Mouse (Mus musculus) small intestine, adult 2 months (tissue): ENCODE data around the gene Anxa4. TPM values are rescaled to one million over a fixed set of nuclear protein-coding genes. Genes with fewer than 3 reads are reported as not detected.

ENCODE experiments used
- H3K27ac ChIP-seq: fragments of 200-500 bp; 2 replicates; pipeline ENCODE4 v1.5.1; 2012; ENCODE audit warnings: low read depth, low read length, control low read depth, inconsistent platforms; ENCODE audit not compliant: insufficient read depth
- H3K27me3 ChIP-seq: fragments of 200-500 bp; 2 replicates; pipeline ENCODE4 v1.6.1; 2012; ENCODE audit warnings: mild to moderate bottlenecking, moderate library complexity, low read length, inconsistent platforms; ENCODE audit not compliant: control insufficient read depth, insufficient read depth
- H3K36me3 ChIP-seq: fragments of 200-500 bp; 2 replicates; pipeline ENCODE4 v1.6.1; 2012; ENCODE audit warnings: mild to moderate bottlenecking, low read length, control low read depth, inconsistent platforms; ENCODE audit not compliant: control insufficient read depth, insufficient read depth
- H3K4me1 ChIP-seq: fragments of 200-500 bp; 2 replicates; pipeline ENCODE4 v1.6.1; 2012; ENCODE audit warnings: low read length, inconsistent platforms, mixed read lengths; ENCODE audit not compliant: control insufficient read depth, insufficient read depth, insufficient read length
- H3K4me3 ChIP-seq: fragments of 200-500 bp; 2 replicates; pipeline ENCODE4 v1.5.1; 2012; ENCODE audit warnings: low read depth, mild to moderate bottlenecking, control low read depth, inconsistent platforms, low read length, moderate library complexity
- CTCF ChIP-seq: fragments of 200-500 bp; IDR thresholded peaks from 2 replicates; pipeline ENCODE4 v1.5.1; 2012; ENCODE audit warnings: low read depth, mild to moderate bottlenecking, control low read depth, inconsistent platforms, low read length, moderate library complexity, mixed read lengths; ENCODE audit not compliant: insufficient replicate concordance, insufficient read length; ENCODE audit errors: extremely low read depth
- POLR2A ChIP-seq: fragments of 200-500 bp; IDR thresholded peaks from 2 replicates; pipeline ENCODE4 v1.6.1; 2012; ENCODE audit warnings: low read depth, mild to moderate bottlenecking, control low read depth, inconsistent platforms, low read length, moderate library complexity
- WGBS: fragments of 180-500 bp; shearing (Covaris S2); methylation state at CpG from one replicate; pipeline ENCODE4 v1.1.7; 2018; 5-methylcytosine and 5-hydroxymethylcytosine counted together
- polyA plus RNA-seq: library from polyadenylated mRNA; depleted of rRNA; stranded (reverse); fragments of >200 nt; gene quantifications from 2 replicates; pipeline ENCODE4 v1.2.3, GENCODE M21; 2012; rRNA removed

Anxa4 gene
- polyA plus RNA-seq, 1 experiment: 634 TPM

DNA sequence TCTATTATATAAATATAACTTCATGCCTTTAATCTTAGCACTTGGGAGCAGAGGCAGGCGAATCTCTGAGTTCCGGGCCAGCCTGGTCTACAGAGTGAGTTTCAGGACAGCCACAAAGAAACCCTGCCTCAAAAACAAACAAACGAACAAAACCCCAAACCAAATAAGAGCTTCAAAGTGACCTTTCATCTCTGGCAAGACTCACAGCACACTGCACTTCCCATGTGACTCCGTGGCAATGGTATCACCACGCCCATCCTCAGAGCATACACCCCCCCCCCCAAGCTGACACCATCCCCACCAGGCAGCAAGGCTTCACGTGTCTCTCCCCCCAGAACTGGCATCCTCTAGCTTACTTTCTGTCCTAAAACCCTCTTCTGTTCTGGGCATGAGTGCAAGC lies 95.5 kb downstream of the Anxa4 start:
- WGBS: 33% methylated on average over 6 of the region's 6 CpGs
- H3K4me3 ChIP-seq: no peak overlapping the region
- peaks cover 7% of the 10 kb centered on the region for H3K4me1 ChIP-seq
- H3K27me3 ChIP-seq: no peaks in the 10 kb centered on the region
- TF ChIP-seq POLR2A (no peak), CTCF (no peak)
- H3K36me3 ChIP-seq: peaks cover 43% of the 10 kb centered on the region
- no peak overlapping the region; the same call in 1 of the 2 replicates for H3K27ac ChIP-seq

DNA sequence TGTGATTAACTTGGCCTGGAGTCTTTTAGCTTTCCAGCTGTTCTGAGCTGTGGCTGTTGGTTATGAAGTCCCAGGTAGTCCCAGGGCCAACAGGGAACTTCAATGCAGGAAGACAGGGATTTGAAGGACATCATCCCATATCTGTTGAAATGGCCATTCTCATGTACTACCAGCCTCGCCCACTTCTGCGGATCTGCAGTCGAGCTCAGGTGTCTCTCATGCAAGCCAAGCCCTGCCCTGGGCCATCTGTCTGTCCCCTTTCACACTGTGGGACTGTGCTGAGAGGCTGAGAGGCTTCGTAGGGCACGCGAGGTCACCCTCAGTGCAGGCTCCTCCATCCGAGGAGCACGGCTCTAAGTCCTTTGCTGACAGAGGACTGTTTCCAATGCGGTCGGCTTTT lies 97.2 kb downstream of the Anxa4 start:
- Histone ChIP-seq H3K4me1 (peaks cover 5% of the 10 kb centered on the region), H3K36me3 (peaks cover 45% of the 10 kb centered on the region)
- WGBS: 86% methylated on average over 10 of the region's 10 CpGs

DNA sequence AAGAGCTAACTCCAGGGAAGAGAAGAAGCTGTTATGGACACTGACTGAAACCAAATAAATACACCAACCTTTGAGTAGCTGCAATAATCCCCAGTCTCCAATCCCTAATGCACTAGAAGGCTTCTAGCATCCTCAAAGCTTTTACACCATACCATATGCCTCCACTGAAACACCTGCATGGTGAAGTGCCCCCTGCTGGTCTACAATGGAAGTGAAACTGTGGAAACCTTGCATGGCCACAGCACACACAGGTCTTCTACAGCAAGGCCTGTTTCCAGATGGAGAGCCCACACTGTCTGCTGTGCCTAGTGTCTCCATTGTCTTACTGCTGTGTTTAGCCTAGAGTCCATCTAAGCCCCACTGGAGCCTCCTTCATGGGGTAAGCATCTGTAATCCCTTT lies 98.9 kb downstream of the Anxa4 start:
- TF ChIP-seq POLR2A (no peak), CTCF (peak; percentile 63; the same call in 1 of the 2 replicates)
- no peak overlapping the region for H3K27ac ChIP-seq
- H3K36me3 ChIP-seq: peaks cover 41% of the 10 kb centered on the region
- peaks cover 5% of the 10 kb centered on the region for H3K4me1 ChIP-seq
- H3K27me3 ChIP-seq: no peaks in the 10 kb centered on the region
- no peak overlapping the region for H3K4me3 ChIP-seq

More for the DNA sequence above, 97.2 kb downstream of the Anxa4 start:
- no peak overlapping the region for H3K4me3 ChIP-seq
- no peaks in the 10 kb centered on the region for H3K27me3 ChIP-seq
- no peak for TF ChIP-seq CTCF
- no peak for TF ChIP-seq POLR2A
- H3K27ac ChIP-seq: no peak overlapping the region

DNA sequence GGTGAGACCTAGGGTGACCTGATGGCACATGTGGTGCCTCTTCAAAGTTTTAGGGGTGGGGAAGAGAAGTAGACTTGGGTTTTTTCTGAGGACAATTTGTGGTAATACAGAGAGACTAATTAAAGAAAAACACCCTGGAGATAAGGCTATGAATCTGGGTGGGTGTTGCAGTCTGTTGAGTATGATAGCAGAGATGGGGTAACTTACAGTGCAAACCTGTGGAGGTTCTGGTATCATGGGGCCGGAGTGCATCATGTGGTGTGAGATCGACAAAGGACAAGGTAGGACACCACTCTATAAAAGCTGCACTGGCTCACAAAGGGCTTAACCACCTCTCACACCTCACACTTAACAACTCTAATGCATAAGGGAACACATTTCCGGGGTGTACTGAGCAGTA lies 103.7 kb downstream of the Anxa4 start:
- 97% methylated on average over 3 of the region's 3 CpGs for WGBS

DNA sequence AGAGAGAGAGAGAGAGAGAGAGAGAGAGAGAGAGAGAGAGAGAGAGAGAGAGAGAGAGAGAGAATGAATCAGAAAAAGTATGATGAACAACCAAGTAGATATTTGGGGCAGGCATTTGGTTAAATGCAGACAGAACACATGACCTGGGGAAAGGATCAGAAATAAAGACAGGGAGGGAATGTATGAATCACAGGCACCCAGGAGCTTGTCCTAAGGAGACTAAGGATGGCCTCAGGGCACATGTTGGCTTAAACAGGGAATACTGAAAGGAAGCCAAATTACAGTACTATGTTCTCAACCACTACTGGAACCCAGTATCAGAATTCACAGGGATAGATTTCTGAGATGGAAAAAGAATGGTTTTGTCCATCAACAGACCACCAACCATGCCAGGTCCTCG lies 106.4 kb downstream of the Anxa4 start:
- TF ChIP-seq POLR2A (no peak), CTCF (no peak)
- Histone ChIP-seq H3K27ac (no peak overlapping the region), H3K4me3 (no peak overlapping the region), H3K27me3 (no peaks in the 10 kb centered on the region), H3K4me1 (no peaks in the 10 kb centered on the region), H3K36me3 (peaks cover 17% of the 10 kb centered on the region)
- 73% methylated on average over 1 of the region's 1 CpGs for WGBS

More for the DNA sequence above, 103.7 kb downstream of the Anxa4 start:
- no peak overlapping the region for H3K27ac ChIP-seq
- no peaks in the 10 kb centered on the region for H3K4me1 ChIP-seq
- no peak for TF ChIP-seq CTCF
- TF ChIP-seq POLR2A: no peak
- H3K36me3 ChIP-seq: peaks cover 27% of the 10 kb centered on the region
- no peaks in the 10 kb centered on the region for H3K27me3 ChIP-seq
- H3K4me3 ChIP-seq: no peak overlapping the region

Other genes starting within 250 kb of the Anxa4 start
- 0.20 and 0.23 TPM in 2 replicates for gene Asprv1, start 165.4 kb downstream of the Anxa4 start, polyA plus RNA-seq
- gene Mxd1, start 124.4 kb downstream of the Anxa4 start, polyA plus RNA-seq: 87.2 and 413 TPM in 2 replicates
- gene Snrnp27, start 109.1 kb downstream of the Anxa4 start, polyA plus RNA-seq: 2.1 and 3.9 TPM in 2 replicates
- gene Gmcl1, start 60.2 kb downstream of the Anxa4 start, polyA plus RNA-seq: 11.7 and 20.5 TPM in 2 replicates
- gene Aak1, start 55.9 kb upstream of the Anxa4 start, polyA plus RNA-seq: 10.5 and 22.8 TPM in 2 replicates
- gene Nfu1, start 215.7 kb upstream of the Anxa4 start, polyA plus RNA-seq: 12.9 and 36.3 TPM in 2 replicates
- gene Gfpt1, start 249.3 kb upstream of the Anxa4 start, polyA plus RNA-seq: 9.1 and 16.0 TPM in 2 replicates